Mouse (Mus musculus) urinary bladder, adult 18-20 months (tissue): ENCODE results near the gene Fam160b1.

Source experiments
- DNase-seq, 2 experiments: peaks; one replicate each; pipeline ENCODE4 v3.0.0; 2022; ENCODE audit warnings: low spot score in 2 of 2, mixed read lengths in 2 of 2

Gene Fam160b1

GRCm38 (mm10) chr19:57417800-57418580, 57.5 kb downstream of the Fam160b1 start:
- DNase-seq = no peak

- no peak for DNase-seq
Measured at GRCm38 (mm10) chr19:57423402-57423801, 62.9 kb downstream of the Fam160b1 start.

- DNase-seq = no peak
Measured at GRCm38 (mm10) chr19:57425296-57425695, 64.8 kb downstream of the Fam160b1 start.

- DNase-seq = no peak
Measured at GRCm38 (mm10) chr19:57426841-57427240, 66.4 kb downstream of the Fam160b1 start.

- DNase-seq = no peak
Measured at GRCm38 (mm10) chr19:57427756-57428438, 67.4 kb downstream of the Fam160b1 start.

GRCm38 (mm10) chr19:57428641-57429040, 68.2 kb downstream of the Fam160b1 start:
- DNase-seq = no peak

- DNase-seq = no peak
Measured at GRCm38 (mm10) chr19:57429926-57430325, 69.4 kb downstream of the Fam160b1 start.

GRCm38 (mm10) chr19:57431476-57431875, 71.0 kb downstream of the Fam160b1 start:
- DNase-seq = no peak

- DNase-seq = no peak
Measured at GRCm38 (mm10) chr19:57434024-57434423, 73.5 kb downstream of the Fam160b1 start.

- no peak for DNase-seq
Measured at GRCm38 (mm10) chr19:57436586-57437021, 76.1 kb downstream of the Fam160b1 start.

GRCm38 (mm10) chr19:57437042-57437441, 76.6 kb downstream of the Fam160b1 start:
- DNase-seq = no peak
